Mouse (Mus musculus): Measurements from ENCODE around the gene Shc1. TPM values are rescaled to one million over a fixed set of nuclear protein-coding genes. Genes with fewer than 3 reads are reported as not detected.

The Shc1 gene
- total RNA-seq, 2 experiments from 2014 or later, result 12.2 to 14.3 TPM

DNA sequence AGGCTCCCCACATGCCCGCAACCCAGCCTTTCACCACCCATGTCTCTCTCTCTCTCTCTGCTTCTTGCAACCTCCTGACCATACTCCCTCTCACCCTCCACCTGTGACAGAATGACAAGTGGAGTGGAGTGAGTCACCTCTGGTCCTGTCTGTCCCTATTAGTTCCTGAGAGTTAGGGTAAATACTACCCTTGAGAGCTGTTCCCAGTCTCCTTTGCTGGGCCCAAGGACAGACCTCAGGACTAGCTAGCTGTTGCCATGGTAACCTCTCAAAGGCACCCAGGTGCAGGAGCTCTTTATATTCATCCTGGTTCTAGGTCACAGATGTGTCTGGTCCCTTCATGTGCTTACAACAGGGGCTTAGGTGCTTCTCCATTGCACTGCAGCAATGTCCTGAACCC is 33.7 kb downstream of the Shc1 start:
- no peak for DNase-seq (ENCODE audit: low spot score in 2 of 2)
- H3K4me3 ChIP-seq, result no peak overlapping the region
- no peak for TF ChIP-seq CTCF (conservative IDR thresholded peaks at IDR 0.05)
- no peak overlapping the region for H3K27ac ChIP-seq

DNA sequence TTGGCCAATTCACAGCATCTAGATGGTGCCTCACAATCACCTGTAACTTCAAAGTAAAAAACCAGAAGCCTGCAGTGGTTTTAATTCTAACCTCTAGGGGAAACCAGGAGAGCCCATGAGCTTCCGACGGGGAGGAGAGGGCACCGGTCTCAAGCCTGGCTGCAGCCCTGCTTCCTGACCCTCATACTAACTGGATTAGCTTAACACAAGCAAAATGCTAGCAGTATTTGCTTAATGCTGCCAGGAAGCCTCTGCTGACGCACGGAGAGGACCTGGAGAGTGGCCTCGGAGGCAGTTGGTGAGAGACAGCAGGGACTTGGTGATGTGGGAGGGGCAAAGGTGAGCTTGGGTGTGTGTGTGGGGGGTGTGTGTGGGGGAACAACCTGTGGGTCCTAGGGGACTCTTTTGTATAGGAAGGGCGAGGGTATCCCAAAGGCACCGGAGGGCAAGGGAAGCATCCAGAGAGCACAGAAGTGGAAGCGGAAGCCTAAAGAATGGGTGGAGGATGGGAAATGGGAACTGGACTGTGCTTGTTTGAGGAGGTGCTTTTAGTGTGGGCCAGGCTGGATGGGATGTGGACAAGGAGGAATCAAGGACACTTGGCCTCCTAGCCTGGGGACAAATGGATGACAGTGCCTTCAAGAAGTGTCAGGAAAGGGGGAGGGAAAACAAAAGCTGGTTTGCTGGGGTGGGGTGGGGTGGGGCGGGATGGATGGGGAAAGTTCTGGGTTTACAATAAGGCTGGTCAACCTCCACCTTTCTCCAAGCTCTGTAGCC is 36.3 kb downstream of the Shc1 start, which contains the start of gene Pmvk:
Gene Pmvk (plus strand): TSS at position 141 of the 777 bp plus-strand sequence.
- no peak for TF ChIP-seq CTCF (conservative IDR thresholded peaks at IDR 0.05)
- H3K27ac ChIP-seq, result no peak within 1 kb of the TSS
- DNase-seq (ENCODE audit: low spot score in 2 of 2), result no peak
- H3K4me3 ChIP-seq, result no peak within 1 kb of the TSS

DNA sequence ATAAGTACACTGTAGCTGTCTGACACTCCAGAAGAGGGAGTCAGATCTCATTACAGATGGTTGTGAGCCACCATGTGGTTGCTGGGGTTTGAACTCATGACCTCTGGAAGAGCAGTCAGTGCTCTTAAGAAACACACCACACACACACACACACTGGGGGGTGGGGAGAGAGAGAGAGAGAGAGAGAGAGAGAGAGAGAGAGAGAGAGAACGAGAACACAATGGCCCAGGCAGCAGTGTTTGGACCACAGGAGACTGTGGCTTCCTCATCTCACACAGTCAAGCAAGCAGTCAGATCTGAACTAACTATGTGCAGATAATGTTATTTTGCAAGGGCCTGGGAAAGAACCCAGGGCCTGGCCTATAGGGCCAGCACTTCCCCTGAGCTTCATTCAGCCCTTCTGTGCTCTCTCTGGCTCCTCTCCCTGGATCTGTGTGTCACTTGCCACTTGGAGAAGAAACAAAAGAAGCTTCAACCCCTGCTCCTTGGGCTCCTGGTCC is 37.6 kb downstream of the Shc1 start:
- DNase-seq (ENCODE audit: low spot score in 2 of 2), result no peak
- no peak for TF ChIP-seq CTCF (conservative IDR thresholded peaks at IDR 0.05)
- no peak overlapping the region for H3K27ac ChIP-seq
- H3K4me3 ChIP-seq, result no peak overlapping the region

DNA sequence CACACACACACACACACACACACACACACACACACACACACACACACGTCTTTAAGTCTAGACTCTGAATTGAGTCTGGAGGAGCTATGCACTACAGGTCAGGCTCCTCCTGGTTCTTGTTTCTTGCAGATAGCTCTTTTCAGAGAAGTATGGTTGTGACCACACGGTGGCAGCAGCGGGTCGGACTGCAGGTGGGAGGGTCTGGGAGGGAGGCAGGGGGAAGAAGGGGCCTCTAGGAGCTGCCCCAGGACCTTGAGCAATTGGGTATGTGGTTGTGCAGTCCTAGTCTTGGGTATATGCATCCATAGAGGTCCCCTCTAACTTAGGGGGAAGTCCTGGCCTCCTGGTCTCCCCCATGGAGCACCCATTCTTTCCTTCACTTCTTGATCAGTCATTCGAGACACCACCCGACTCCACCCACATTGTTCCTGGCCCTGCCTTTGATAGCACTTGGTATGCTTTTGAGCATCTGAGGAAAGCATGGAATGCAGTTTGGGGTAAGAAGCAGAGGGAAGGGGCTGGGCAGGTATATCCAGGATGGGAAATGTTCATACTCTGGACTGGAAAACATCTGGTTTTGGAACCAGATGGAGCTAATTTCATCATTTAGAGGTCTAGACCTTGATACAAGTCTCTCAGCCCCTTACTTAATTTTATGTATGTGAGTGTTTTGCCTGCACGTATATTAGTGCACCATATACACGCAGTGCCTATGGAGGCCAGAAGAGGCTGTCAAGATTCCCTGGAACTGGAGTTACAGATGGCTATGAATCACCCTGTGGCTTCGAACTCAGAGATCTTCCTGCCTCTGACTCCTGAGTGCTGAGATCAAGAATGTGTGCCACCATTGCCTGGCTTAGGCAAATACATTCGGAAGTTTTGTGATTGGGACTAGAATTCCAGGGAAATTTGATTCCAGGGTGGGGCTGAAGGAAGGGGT is 38.8 kb downstream of the Shc1 start:
- peak; percentile 72 for TF ChIP-seq CTCF (conservative IDR thresholded peaks at IDR 0.05)
- peak; percentile 43 to 70 for DNase-seq (ENCODE audit: low spot score in 2 of 2)
- Histone ChIP-seq H3K4me3 (no peak overlapping the region), H3K27ac (no peak overlapping the region)

DNA sequence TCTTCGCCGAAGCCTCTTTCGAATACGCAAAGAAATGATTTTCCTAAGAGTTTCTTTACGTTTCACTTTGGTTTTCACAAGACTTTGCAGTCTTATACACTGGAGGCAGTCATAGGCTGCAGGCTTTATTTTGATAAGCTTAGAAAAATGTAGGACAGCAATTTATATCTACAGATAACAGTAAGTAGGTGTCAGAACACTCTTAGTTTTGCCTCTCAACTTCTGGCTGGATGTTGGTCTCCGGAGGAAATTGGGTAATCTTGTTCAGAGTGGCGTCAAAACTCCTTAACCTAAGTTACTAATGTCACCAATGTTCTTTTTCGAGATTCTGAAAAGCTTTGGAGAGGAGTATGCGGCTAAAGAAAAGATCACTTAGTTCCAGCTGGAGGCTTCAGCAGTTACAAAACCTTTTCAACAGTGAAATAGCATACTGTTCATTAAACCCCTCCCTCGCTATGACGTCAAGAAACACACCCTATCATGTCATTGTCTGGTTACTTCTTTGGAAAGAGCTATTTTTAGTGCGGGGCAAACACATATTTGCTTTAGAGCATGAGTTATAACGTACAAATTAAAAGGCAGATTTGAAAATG is 40.2 kb downstream of the Shc1 start:
- Histone ChIP-seq H3K4me3 (peak overlapping the region; percentile 62), H3K27ac (peak overlapping the region; percentile 94)
- TF ChIP-seq CTCF (conservative IDR thresholded peaks at IDR 0.05), result no peak
- DNase-seq (ENCODE audit: low spot score in 2 of 2), result no peak

DNA sequence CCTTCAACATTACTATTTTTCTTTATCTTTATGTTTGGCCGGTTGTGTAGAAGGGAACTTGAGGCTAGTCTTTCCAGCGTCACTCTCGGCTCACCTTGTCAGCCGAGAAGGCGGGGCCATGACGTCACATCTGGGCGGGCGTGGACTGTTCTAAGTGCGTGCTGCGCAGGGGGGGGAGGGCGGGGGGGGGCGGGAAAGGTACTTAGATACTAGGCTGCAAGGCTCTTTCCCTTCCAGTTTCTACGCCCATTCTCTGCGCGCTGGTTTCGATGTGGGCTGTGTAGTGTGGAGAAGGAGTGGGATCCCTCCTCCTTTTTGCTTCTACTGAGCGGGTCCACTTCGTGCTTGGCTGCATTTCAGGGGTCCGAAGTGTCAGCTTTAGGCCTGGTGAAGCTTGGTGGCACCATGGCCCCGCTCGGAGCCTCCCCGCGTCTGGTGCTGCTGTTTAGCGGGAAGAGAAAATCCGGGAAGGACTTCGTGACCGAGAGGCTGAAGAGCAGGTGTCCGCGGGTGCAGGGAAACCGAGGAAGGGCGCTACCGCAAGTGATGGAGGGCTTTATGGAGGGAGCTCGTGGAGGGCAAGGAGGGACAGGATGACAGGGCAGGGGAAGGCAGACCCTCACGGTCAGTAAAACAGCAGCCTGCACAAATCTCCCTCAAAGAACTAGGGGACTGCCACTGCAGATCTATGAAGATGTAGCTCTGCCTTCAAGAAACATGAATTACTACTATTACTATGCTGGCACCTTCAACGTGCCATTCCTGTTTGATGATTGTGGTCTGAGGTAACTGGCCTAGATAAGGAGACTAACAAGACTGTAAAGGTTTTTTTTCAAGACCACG is 40.9 kb downstream of the Shc1 start:
- peak overlapping the region; percentile 62 for H3K4me3 ChIP-seq
- no peak for TF ChIP-seq CTCF (conservative IDR thresholded peaks at IDR 0.05)
- DNase-seq (ENCODE audit: low spot score in 2 of 2), result peak; percentile 85 to 92
- H3K27ac ChIP-seq, result peak overlapping the region; percentile 94

DNA sequence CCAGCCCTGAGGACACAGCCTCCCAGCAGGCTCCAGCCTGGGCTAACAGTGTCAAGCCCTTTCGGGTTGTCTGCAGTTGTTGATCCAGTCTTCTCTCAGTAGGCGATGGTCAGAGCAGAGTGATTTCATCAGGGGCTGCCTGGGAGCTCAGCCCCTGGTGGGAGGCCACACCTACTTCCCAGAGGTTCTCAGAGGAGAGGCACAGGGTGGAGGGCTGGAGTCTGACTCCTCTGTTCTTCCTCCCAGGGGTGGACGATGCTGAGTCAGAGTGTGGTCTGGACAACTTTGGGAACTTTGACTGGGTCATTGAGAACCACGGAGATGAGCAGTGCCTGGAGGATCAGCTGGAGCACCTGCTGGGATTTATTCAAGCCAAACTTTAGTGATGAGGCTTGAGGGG is 50.0 kb downstream of the Shc1 start:
- no peak for TF ChIP-seq CTCF (conservative IDR thresholded peaks at IDR 0.05)
- H3K27ac ChIP-seq, result no peak overlapping the region
- H3K4me3 ChIP-seq, result no peak overlapping the region
- no peak for DNase-seq (ENCODE audit: low spot score in 2 of 2)

DNA sequence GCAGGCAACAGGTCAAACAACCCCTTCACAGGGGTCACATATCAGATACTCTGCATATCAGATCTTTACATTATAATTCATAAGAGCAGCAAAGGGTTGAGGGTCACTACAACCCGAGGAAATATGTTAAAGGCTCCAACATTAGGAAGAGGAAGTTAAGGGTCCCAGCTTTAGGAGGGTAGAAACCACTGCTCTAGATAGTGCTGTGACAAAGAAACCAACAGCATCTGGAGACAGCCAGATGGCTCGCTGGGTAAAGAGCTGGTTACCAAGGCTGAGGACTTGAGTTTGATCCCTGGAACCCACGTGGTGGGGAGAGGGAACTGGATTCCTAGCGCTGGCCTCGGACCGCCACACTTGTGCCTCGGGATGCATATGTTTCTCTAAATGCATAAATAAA is 54.0 kb downstream of the Shc1 start:
- TF ChIP-seq CTCF (conservative IDR thresholded peaks at IDR 0.05), result no peak
- DNase-seq (ENCODE audit: low spot score in 2 of 2), result no peak
- no peak overlapping the region for H3K4me3 ChIP-seq
- no peak overlapping the region for H3K27ac ChIP-seq

DNA sequence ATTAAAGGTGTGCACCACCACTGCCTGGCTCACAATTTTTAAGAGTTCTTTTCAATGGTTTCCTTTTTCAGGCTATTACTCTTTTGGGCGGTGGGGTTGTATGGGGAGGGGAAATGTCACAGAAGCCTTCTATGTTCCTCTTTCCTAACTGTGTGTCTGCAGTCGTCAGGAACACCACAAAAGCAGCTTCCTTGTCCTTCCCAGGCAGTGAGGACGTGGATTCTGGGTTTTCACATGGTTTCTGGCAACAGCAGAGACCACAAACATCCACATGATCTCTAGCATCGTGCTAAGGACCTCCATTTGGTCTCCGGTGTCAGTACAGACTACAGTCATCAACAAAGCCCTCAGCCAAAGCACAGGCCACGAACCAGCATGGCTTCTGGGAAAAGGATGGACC is 55.6 kb downstream of the Shc1 start:
- no peak overlapping the region for H3K27ac ChIP-seq
- no peak for DNase-seq (ENCODE audit: low spot score in 2 of 2)
- no peak for TF ChIP-seq CTCF (conservative IDR thresholded peaks at IDR 0.05)
- H3K4me3 ChIP-seq, result no peak overlapping the region

DNA sequence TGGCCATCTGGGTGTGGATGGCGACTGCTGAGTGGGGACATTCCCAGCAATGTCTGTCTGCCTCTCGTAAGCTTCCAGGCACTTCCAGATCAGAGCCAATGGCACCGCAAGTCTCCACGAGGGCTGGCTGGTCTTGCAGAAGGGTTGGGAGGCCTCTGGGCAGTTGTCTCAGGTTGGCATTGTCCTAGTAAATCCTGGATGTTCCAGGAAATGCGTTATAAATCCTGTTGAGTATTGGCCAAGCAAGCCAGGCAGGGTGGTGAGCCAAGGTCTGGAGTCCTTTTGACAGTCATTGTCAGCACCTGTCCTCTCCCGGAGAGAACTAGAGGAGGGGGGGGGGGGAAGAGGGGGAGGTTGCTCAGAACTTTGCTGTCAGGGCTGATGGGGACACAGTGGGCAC is 60.8 kb downstream of the Shc1 start:
- no peak for DNase-seq (ENCODE audit: low spot score in 2 of 2)
- no peak overlapping the region for H3K4me3 ChIP-seq
- no peak for TF ChIP-seq CTCF (conservative IDR thresholded peaks at IDR 0.05)
- H3K27ac ChIP-seq, result no peak overlapping the region

Other genes with a start within 250 kb of the Shc1 start
- gene Scamp3, start 241.0 kb upstream of the Shc1 start, total RNA-seq (2021), result 10 to 100 TPM; 67.1 to 69.0 TPM
- gene Fam189b, start 235.3 kb upstream of the Shc1 start, total RNA-seq (2021), result 10 to 100 TPM; 61.6 to 61.7 TPM
- gene Gba, start 215.5 kb upstream of the Shc1 start, total RNA-seq (2021), result 10 to 100 TPM; 55.7 to 67.9 TPM
- 10 to 100 TPM; 42.6 to 43.8 TPM for gene Thbs3, start 203.3 kb upstream of the Shc1 start, total RNA-seq (2021)
- gene Mtx1, start 191.4 kb upstream of the Shc1 start, total RNA-seq (2021), result 100 to 1,000 TPM; 100 to 102 TPM
- gene Muc1, start 189.4 kb upstream of the Shc1 start, total RNA-seq (2021), result 1 to 10 TPM in 1 of 2 experiments, under 1 TPM in 1; 0.31 to 1.3 TPM
- 10 to 100 TPM; 75.8 to 80.5 TPM for gene Krtcap2, start 172.5 kb upstream of the Shc1 start, total RNA-seq (2021)
- 10 to 100 TPM; 89.1 to 92.8 TPM for gene Trim46, start 172.1 kb upstream of the Shc1 start, total RNA-seq (2021)
- 10 to 100 TPM; 51.2 to 61.0 TPM for gene Dpm3, start 159.1 kb upstream of the Shc1 start, total RNA-seq (2021)
- gene Slc50a1, start 147.9 kb upstream of the Shc1 start, total RNA-seq (2021), result 10 to 100 TPM; 46.3 to 58.9 TPM
- gene Efna1, start 137.3 kb upstream of the Shc1 start, total RNA-seq (2021), result 1 to 10 TPM; 7.6 to 7.9 TPM
- 10 to 100 TPM; 65.5 to 76.3 TPM for gene Efna3, start 95.5 kb upstream of the Shc1 start, total RNA-seq (2021)
- gene Efna4, start 80.4 kb upstream of the Shc1 start, total RNA-seq (2021), result under 1 TPM; 0.61 to 0.96 TPM
- 100 to 1,000 TPM; 122 to 127 TPM for gene Adam15, start 68.4 kb upstream of the Shc1 start, total RNA-seq (2021)
- under 1 TPM; 0.29 to 0.77 TPM for gene Dcst2, start 56.5 kb upstream of the Shc1 start, total RNA-seq (2021)
- gene Dcst1, start 53.2 kb upstream of the Shc1 start, total RNA-seq (2021), result not detected
- gene Zbtb7b, start 23.7 kb upstream of the Shc1 start, total RNA-seq (2021), result 10 to 100 TPM; 11.3 to 13.4 TPM
- gene Lenep, start 15.7 kb upstream of the Shc1 start, total RNA-seq (2021), result 1 to 10 TPM; 5.8 to 7.1 TPM
- 10 to 100 TPM; 37.2 to 39.8 TPM for gene Flad1, start 6.6 kb upstream of the Shc1 start, total RNA-seq (2021)
- 1 to 10 TPM; 1.4 to 2.7 TPM for gene Cks1b, start 60 bp upstream of the Shc1 start, total RNA-seq (2021)
- gene Pygo2, start 11.8 kb downstream of the Shc1 start, total RNA-seq (2021), result 10 to 100 TPM; 55.5 to 61.9 TPM
- 10 to 100 TPM; 38.9 to 41.8 TPM for gene Pbxip1, start 18.3 kb downstream of the Shc1 start, total RNA-seq (2021)
- gene Pmvk, start 36.1 kb downstream of the Shc1 start, total RNA-seq (2021), result 10 to 100 TPM; 30.1 to 30.3 TPM
- gene Kcnn3, start 101.7 kb downstream of the Shc1 start, total RNA-seq (2021), result 10 to 100 TPM; 25.6 to 29.1 TPM

Data from layer of hippocampus, adult 2 months (tissue).